Mouse (Mus musculus) C2C12 (cell line): Measurements from ENCODE around the gene Pigu. TPM values are rescaled to one million over a fixed set of nuclear protein-coding genes. Genes with fewer than 3 reads are reported as not detected.

Experiments used
- H3K27me3 ChIP-seq: one replicate; pipeline ENCODE4 v1.6.1; 2011; ENCODE audit not compliant: control insufficient read depth, insufficient read depth, insufficient read length
- H3K36me3 ChIP-seq: one replicate; pipeline ENCODE4 v1.6.1; 2011; ENCODE audit not compliant: control insufficient read depth, insufficient read depth
- H3K4me3 ChIP-seq: one replicate; pipeline ENCODE4 v1.5.1; 2011; ENCODE audit warnings: mild to moderate bottlenecking, control low read depth; ENCODE audit not compliant: poor library complexity, insufficient read depth, severe bottlenecking
- H3K79me2 ChIP-seq: one replicate; pipeline ENCODE4 v1.6.1; 2011; ENCODE audit not compliant: control insufficient read depth, insufficient read depth
- H3K79me3 ChIP-seq: one replicate; pipeline ENCODE4 v1.6.1; 2011; ENCODE audit warnings: low read depth, control low read depth
- H3ac ChIP-seq: one replicate; pipeline ENCODE3; 2011; ENCODE audit warnings: low read depth; ENCODE audit not compliant: control insufficient read depth, insufficient read length
- CEBPB ChIP-seq: IDR thresholded peaks from one replicate; pipeline ENCODE4 v1.6.1; 2011; ENCODE audit warnings: low read depth, mild to moderate bottlenecking, control low read depth, moderate library complexity
- CTCF ChIP-seq: IDR thresholded peaks from one replicate; pipeline ENCODE4 v1.5.1; 2011; ENCODE audit not compliant: control insufficient read depth, insufficient read depth, insufficient read length
- FOSL1 ChIP-seq: IDR thresholded peaks from one replicate; pipeline ENCODE4 v1.8.0; 2011; ENCODE audit warnings: mild to moderate bottlenecking, low read length; ENCODE audit not compliant: poor library complexity, insufficient read depth, severe bottlenecking
- MAX ChIP-seq: IDR thresholded peaks from one replicate; pipeline ENCODE4 v1.6.1; 2011; ENCODE audit warnings: mild to moderate bottlenecking, control low read depth
- MYOD1 ChIP-seq: IDR thresholded peaks from one replicate; pipeline ENCODE4 v1.6.1; 2011; ENCODE audit warnings: low read depth; ENCODE audit not compliant: control insufficient read depth, insufficient read length
- MYOG ChIP-seq: IDR thresholded peaks from one replicate; pipeline ENCODE4 v1.6.1; 2011; ENCODE audit not compliant: control insufficient read depth, insufficient read length; ENCODE audit errors: extremely low read depth
- USF1 ChIP-seq: IDR thresholded peaks from one replicate; pipeline ENCODE4 v1.6.1; 2011; ENCODE audit warnings: low read depth, mild to moderate bottlenecking, control low read depth, moderate library complexity
- polyA plus RNA-seq: library from polyadenylated mRNA; unstranded; fragments of >200 nt; fragmentation: generic; extraction: Trizol; gene quantifications from one replicate; pipeline ENCODE4 v1.2.1, GENCODE M21; 2012; ENCODE audit warnings: missing spikeins

The Pigu gene
- polyA plus RNA-seq, 1 experiment = 30.7 TPM

GRCm38 (mm10) chr2:155318618-155319017, 38.6 kb downstream of the Pigu start:
- no peak for TF ChIP-seq CEBPB
- no peak for TF ChIP-seq MAX
- TF ChIP-seq FOSL1 = no peak
- no peak for TF ChIP-seq MYOG
- TF ChIP-seq USF1 = no peak
- TF ChIP-seq MYOD1 = no peak
- no peak for TF ChIP-seq CTCF

DNA sequence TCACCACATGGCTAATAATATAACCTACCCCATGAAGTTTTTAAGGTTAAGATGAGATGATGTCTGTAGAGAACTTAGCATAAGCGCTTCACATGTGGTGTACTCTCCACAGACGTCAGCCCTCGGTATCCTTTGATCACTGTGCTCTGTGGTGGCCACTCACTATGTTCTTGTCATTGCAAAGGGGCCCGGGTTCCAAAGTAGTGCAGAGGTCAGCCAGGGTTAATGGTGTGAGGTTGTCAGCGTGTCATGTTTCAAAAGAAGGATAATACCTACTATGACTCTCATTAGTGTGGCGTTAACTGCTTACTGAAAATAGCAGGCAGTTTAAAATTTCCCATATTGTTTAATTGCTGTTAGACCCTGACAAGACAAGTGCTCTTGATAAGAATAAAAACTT, 43.6 kb downstream of the Pigu start:
- no peaks in the 10 kb centered on the region for H3K79me2 ChIP-seq
- no peaks in the 10 kb centered on the region for H3K27me3 ChIP-seq
- no peak for TF ChIP-seq CEBPB
- no peak for TF ChIP-seq USF1
- TF ChIP-seq FOSL1 = no peak
- TF ChIP-seq MYOG = no peak
- no peak for TF ChIP-seq MYOD1
- TF ChIP-seq MAX = no peak
- no peak for TF ChIP-seq CTCF
- no peaks in the 10 kb centered on the region for H3K79me3 ChIP-seq
- no peak overlapping the region for H3K4me3 ChIP-seq
- no peak overlapping the region for H3ac ChIP-seq
- peaks cover 11% of the 10 kb centered on the region for H3K36me3 ChIP-seq

More at GRCm38 (mm10) chr2:155318618-155319017, 38.6 kb downstream of the Pigu start:
- Histone ChIP-seq H3K79me2 (no peaks in the 10 kb centered on the region), H3ac (no peak overlapping the region), H3K79me3 (no peaks in the 10 kb centered on the region), H3K27me3 (no peaks in the 10 kb centered on the region), H3K4me3 (no peak overlapping the region), H3K36me3 (peaks cover 9% of the 10 kb centered on the region)

- Histone ChIP-seq H3K79me3 (no peaks in the 10 kb centered on the region), H3ac (no peak overlapping the region), H3K4me3 (no peak overlapping the region), H3K27me3 (no peaks in the 10 kb centered on the region), H3K79me2 (no peaks in the 10 kb centered on the region), H3K36me3 (peaks cover 16% of the 10 kb centered on the region)
- no peak for TF ChIP-seq MYOD1
- TF ChIP-seq CTCF = no peak
- TF ChIP-seq USF1 = no peak
- no peak for TF ChIP-seq MAX
- no peak for TF ChIP-seq FOSL1
- no peak for TF ChIP-seq MYOG
- TF ChIP-seq CEBPB = no peak
These were observed 48.2 kb downstream of the Pigu start for GRCm38 (mm10) chr2:155308936-155309592.

DNA sequence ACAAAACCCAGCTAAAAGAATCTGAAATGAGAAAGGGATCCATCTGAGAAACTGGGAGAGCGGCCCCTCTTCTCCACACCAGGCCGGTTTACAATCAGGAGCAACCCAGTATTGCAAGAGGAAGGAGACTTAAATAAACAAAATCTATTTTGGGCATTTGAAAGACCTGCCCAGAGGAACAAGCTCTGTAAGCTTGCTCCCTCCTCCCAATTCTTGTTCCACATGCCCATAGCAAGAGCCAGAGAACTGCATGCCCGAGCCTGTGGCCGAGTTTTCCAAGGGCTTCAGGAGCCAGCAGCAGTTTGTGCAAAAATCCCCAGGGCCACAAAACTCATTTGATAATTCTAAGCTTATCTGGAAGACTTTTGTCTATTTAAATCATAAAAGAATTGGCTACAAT, 57.7 kb downstream of the Pigu start:
- Histone ChIP-seq H3K27me3 (no peaks in the 10 kb centered on the region), H3K79me3 (no peaks in the 10 kb centered on the region), H3K79me2 (no peaks in the 10 kb centered on the region), H3ac (no peak overlapping the region), H3K4me3 (no peak overlapping the region), H3K36me3 (peaks cover 29% of the 10 kb centered on the region)
- TF ChIP-seq MYOG (no peak), CEBPB (no peak), MAX (no peak), MYOD1 (no peak), FOSL1 (no peak)

- Histone ChIP-seq H3K79me3 (no peaks in the 10 kb centered on the region), H3K79me2 (no peaks in the 10 kb centered on the region), H3K36me3 (peaks cover 42% of the 10 kb centered on the region), H3K27me3 (no peaks in the 10 kb centered on the region), H3ac (no peak overlapping the region), H3K4me3 (no peak overlapping the region)
- TF ChIP-seq MYOG (no peak), CTCF (no peak), MAX (no peak), USF1 (no peak), CEBPB (no peak), MYOD1 (no peak), FOSL1 (no peak)
These were observed 61.8 kb downstream of the Pigu start for GRCm38 (mm10) chr2:155295453-155295852.

GRCm38 (mm10) chr2:155293946-155294345, 63.3 kb downstream of the Pigu start:
- Histone ChIP-seq H3K36me3 (peaks cover 42% of the 10 kb centered on the region), H3K79me2 (no peaks in the 10 kb centered on the region), H3K4me3 (no peak overlapping the region), H3ac (no peak overlapping the region), H3K79me3 (no peaks in the 10 kb centered on the region), H3K27me3 (no peaks in the 10 kb centered on the region)
- TF ChIP-seq MYOG (no peak), MAX (no peak), CTCF (no peak), CEBPB (no peak), USF1 (no peak), FOSL1 (peak; percentile 98), MYOD1 (peak; percentile 76)
